Comparison of ENCODE assay signal across 8 mouse cellular contexts in genomic region chr6:129180403-129181169, GRCm38 (mm10). TPM values are rescaled to one million over a fixed set of nuclear protein-coding genes. Genes with fewer than 3 reads are reported as not detected.
DNase-seq lines count a peak whose midpoint lies in the region.

Gene Clec2d, plus strand, starts transcription at chr6:129180615.

- peak; percentile 76 for DNase-seq in adrenal gland, adult 8-10 months
- peak; percentile 82 for DNase-seq in embryo, embryonic 11 days
- DNase-seq in gastrocnemius, postnatal 14 days, result peak; percentile 80
- DNase-seq in induced T-regulatory cell, adult 2 months (ENCODE audit: low read depth), result peak; percentile 97
- DNase-seq in left cerebral cortex, postnatal 25 days (ENCODE audit: low spot score in 2 of 2), result peak; percentile 12 to 49
- peak; percentile 70 for DNase-seq in mesoderm, embryonic 11.5 days (ENCODE audit: low read depth, low spot score)
- peak; percentile 3 for DNase-seq in right cerebral cortex, postnatal 25 days
- DNase-seq in yolk sac, embryonic 10.5 days (ENCODE audit: low spot score), result peak; percentile 85

- intact Hi-C loops in gastrocnemius, postnatal 14 days (cut with DNase I; ENCODE audit: low total_unique reads), result no loop called here
- intact Hi-C loops in left cerebral cortex, postnatal 25 days (cut with DNase I), result loop anchor here (2.0 kb wide), 1 partner anchor 50 kb away; no protein-coding TSS in a partner anchor

RNA-seq across cellular contexts. Expression of gene Clec2d, which starts in this region (rescaled TPM):
- 10 to 100 TPM; 38.2 to 55.3 (median 41.8) TPM for total RNA-seq in adrenal gland, adult 8-10 months (2022)
- total RNA-seq in gastrocnemius, postnatal 14 days (2021), result 10 to 100 TPM; 42.2 to 57.2 TPM
- total RNA-seq in left cerebral cortex, postnatal 25 days (2021), result 1 to 10 TPM; 6.4 to 7.2 TPM

Comparison
In these comparisons a context has a peak if more than half of its experiments do, and no peak if none do; other contexts are left out.
1. Peak in every context shown above with its lines: DNase-seq.
2. RNA of gene Clec2d (total RNA-seq): 42.2 to 57.2 TPM in gastrocnemius, postnatal 14 days and 38.2 to 55.3 TPM in adrenal gland, adult 8-10 months; 6.4 to 7.2 TPM in left cerebral cortex, postnatal 25 days; every median in the first group is over 4 times any median in the second.
3. DNase-seq: peak in every context shown above with its lines; median percentile 97 in induced T-regulatory cell, adult 2 months; 85 in yolk sac, embryonic 10.5 days; 82 in embryo, embryonic 11 days; 80 in gastrocnemius, postnatal 14 days; 76 in adrenal gland, adult 8-10 months; 70 in mesoderm, embryonic 11.5 days; 30 in left cerebral cortex, postnatal 25 days; 3 in right cerebral cortex, postnatal 25 days.